Mouse (Mus musculus) natural killer cell, adult 2 months (primary cell): ENCODE data around the gene Hoxa13.

Source experiments
- DNase-seq, 2 experiments: peaks; one replicate each; pipeline ENCODE4 v3.0.0; 2022; ENCODE audit warnings: low spot score in 2 of 2

The Hoxa13 gene

DNA sequence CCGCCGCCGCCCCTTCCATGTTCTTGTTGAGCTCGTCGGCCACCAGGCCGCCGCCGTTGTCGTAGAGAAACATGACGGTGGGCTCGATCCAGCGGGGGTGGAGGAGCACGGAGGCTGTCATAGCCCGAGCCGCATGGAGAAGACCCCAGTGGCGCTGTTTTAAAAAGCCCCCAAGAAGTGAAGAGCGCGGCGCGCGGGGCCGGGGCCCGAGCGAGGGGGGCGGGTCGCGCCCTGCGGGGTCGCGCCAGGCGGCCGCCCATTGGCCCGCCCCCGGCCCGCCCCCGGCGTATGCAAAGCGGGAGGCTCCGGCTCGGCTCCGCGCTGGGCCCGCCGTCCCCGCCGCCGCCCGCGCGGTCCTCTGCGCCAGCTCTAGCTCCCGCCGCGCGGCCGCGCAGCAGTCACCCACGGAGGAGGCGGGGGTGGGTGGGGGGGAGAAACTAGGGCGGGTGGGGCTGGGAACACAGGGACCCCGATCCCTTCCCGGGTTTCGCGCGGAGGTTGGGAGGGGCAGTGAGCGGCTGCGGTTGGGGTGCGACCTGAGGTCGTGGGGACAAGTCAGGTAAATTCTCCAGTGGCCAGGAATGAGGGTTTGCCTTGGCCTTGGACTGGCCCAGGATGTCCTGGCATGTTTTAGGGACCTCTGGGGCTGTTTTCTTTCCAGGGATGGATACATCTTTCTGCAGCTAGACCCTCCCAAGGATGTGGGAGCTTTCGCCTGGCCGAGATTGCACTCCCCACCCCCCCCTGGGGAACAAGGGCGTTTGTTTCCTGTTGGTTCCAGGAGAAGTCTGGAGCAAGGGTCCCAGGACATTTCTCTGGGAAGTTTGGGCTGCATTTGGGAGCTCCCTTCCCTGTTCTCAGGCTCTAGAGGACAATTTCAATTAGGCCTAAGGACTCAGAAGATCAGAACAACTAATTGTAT, at the start of gene Hoxa13:
Gene Hoxa13, minus strand, starts transcription at position 227 of the 922 bp plus-strand sequence.
- no peak for DNase-seq

DNA sequence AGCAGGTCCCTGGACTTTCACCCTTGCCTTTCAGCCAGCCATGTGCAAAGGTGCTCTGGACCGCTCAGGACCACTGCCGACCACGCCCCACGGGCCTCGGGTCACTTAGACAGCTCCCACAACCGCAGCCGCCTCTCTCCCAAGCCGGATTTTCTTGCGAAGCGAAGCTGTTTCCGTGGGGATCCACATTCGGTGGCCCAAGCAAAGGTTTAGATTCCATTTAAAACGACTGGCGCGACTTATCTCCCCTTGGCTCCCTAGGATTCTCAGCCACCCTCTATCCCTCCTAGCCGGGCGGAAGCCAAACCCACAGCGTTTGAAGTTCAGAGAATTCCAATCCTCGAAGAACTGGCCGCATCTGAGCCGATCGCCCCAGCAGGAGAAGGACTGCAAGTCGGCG, 49.7 kb upstream of the Hoxa13 start:
- DNase-seq, result no peak

DNA sequence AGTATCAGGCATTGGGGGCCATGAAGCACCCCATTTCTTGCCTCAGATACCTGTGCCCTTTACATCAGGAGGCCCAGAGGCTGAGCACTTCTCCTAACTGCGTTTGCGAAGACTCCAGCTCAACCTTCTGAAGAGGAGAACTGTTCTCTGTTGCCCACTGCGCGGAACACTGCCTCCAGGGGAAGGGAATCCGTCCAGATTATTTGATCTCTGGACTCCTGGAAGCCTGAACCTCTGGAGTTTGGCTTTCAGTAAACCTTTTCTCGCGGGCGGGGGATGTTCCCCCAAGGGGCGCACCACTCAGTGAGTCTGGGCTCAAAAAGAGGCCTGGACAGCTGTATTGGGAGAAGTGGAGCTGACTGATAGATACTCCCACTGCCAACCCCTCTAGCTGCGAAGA, 49.1 kb upstream of the Hoxa13 start:
- no peak for DNase-seq

DNA sequence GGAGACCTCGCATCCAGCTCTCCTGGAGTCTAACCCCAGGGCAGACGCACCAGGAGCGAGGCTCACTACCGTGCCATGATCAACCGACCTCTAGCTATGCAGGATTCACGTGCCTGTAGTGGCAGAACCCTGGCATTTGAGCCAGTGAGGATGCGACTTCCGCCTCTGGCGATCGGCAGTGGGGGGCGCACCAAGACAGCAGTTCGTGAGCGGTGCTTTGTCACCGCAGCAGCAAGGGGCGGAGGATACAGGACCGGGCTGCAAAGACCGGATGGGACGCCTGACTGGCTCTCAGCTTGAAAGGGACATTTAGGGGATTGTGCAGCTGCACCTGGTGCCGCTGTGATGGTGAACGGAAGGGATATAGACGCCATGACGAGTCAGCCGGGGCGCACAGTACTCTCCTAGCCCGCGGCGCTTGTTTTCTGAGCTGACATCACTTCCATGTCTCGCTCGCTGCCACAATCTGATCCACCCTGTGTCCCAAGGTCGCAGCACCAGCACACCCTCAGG, 45.3 kb upstream of the Hoxa13 start:
- peak; percentile 57 to 64 for DNase-seq

DNA sequence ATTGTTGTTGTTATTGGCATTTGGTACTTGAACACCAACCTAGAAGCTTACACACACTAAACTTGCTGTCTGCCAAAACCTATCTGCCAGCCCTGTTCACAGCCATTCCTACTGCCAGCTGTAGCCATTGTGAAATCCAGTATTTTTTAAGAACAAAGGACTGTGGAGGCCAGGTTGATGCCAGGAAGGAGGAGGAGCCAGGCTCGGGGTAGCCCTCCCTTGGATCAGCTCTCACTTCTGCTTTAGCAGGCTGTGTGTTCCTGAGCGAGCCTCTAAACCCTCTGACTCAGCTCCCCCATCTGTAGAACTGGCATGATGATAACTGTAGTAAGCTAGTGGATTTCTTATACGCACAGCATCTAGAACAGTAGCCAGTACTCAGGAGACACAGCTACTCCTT, 42.7 kb upstream of the Hoxa13 start:
- DNase-seq, result no peak

DNA sequence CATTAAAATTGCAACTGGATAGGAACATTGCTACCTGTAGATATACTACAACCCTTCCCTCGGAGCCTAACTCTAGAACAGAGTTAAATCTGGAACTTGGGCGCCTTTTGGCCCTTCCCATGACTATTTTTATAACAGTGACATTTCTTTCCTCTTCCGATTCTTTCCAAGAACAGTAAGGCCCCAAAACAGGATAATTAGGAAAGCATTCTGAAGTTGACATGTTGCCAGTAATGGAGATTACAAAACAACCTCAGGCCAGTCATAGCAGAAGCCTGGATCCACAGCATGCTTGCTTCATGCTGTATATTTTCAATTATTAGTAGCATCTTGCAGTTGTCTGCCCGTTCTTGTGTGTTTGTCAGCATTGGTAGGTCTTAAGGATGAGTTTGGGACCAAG, 40.1 kb upstream of the Hoxa13 start:
- no peak for DNase-seq

DNA sequence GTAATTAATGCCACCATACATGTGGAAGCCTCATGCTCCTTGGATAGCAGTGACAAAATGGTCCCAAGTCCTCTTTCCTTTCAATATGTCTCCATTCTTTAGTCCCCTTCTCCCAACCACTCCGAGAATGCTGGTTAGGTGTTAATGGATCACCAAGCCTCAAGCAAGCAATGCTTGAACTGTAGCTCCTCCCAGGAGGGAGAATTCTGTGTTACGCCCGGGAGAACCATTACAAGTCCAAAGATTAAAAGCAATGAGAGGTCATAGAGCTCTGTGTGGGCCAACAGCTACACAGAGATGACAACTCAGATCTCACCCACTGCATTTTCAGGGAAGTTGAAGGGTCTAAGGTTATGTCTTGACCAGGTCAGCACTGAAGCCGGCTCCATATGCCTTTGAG, 37.8 kb upstream of the Hoxa13 start:
- DNase-seq, result no peak

DNA sequence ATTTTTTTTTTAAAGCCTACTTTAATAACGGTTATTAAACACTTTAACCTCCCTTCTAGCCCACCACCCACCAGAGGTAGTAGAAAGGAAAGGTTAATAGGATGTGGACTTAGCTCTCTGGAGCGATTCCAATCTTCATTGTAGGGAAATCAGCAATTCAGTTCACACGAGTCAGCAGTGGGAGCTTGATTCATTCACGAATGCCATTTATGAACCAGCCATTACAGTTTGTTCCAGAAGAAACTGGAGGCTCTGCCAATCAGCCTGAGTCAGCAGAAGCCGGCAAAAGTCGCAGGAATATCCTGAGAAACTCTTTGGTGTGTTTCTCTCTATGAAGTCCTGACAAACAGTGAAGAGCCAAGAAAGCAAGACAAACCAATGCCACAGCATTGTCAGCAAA, 33.9 kb upstream of the Hoxa13 start:
- no peak for DNase-seq

DNA sequence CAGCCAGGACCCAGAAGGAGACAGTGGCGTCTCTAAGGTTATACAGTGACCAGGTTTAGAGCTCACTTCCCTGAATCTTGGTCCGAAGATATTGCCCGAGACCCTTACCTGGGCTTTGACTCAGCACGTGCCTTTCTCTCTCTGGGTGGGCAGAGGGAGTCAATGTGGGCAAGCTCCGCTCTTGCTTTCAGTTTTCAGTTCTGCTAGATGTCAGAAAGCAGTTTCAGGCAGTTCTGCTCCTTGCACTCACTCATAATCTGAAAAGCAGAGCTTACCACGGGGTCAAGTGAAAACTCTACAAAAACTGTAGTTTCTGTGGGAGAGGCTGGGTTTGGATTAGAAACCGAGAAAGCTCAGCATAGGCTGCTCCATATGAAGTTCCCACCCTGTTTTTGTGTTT, 31.6 kb upstream of the Hoxa13 start:
- no peak for DNase-seq

DNA sequence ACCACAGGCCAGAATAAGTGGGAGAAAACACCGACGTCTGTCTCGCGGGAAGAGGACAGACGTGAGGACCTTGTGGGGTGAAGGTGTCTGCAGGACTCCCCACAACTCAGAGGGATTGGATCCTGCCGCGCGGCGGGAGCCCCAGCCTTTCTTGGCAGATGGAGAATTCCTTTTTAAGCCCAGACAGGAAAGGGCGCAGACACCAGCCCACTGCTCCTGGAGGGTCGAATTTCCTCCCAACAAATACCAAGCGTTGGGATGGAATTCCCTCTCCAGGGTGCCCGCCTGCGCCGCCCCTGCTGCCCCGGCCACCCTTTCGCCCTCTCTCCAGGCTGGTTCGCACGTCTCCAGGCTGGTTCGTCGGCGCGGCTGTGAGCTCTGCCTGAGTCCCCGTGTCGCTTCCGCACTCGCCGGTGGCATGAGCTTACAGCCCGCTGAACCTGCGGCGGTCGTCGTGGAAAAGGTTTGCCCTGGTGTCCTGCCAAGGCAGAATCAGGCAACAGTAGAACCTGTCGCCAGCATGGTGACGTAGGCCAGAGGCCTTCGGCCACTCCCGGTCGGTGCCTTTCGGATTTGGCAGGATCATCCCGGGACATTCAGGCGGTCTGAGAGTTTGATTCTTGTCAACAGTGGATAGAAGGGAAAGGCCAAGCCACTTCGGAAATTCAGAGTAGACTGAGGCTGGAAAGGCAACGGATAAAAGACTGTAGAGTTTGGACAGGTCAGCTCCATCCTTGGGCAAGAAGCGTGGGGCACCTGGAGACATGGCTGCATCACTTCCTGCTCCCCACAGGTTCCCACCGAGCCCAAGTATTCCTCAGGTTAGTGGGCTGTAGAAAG, 30.6 kb upstream of the Hoxa13 start:
- no peak for DNase-seq

DNA sequence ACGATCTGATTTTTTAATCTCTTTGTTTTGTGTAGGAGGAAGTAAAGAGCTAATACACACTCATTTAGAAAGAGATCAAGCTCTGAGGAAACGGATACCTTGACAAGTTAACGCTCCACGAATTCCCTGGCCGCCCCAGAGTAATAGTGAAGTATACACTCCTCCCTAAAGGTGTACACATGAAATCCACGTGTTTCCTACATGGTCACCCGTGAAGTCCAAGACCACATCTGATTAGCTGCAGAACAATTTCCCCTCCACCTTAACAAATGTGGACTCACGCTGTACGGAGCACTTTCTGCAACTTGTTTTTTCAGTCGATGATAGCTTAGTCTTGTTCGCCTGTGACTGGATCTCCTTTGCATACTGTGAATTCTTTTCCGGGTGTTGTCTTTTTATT, 29.5 kb upstream of the Hoxa13 start:
- no peak for DNase-seq

DNA sequence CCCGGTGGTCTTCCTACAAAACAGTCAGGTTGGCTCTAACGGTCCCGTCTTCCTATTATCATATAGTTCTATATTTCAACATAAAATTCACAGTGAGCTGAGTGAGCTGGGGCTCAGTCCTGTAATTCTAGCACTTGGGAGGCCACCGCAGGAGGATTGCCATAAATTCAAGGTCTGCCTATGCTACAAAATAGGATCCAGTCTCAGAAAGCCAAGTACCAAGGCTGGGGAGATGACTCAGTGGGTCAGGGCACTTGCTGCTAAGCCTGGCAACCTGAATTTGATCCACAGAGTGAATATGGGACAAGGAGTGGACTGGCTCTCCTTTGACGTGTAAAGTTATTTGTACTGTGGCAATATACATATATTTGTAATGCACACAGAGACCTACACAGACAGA, 23.2 kb upstream of the Hoxa13 start:
- no peak for DNase-seq

DNA sequence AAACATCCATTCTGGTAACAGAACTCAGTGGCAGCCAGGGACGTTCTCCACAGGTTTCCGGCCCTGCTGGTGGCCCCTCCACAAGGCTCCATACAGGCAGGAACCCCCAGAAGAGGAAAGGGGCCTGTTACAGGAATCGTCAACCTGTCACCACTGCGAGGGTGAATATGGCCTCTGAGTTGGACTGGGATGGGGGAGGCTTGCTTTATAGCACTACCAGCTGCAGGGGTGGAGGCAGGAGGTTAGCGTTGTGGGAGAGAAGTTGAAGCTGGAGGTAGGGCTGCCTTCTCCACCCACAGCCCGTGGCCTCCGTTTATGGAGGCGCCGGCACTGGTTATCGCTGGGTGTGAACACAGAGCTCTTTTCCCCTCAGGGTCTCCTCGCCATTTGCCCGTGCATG, 20.4 kb upstream of the Hoxa13 start:
- DNase-seq, result no peak

DNA sequence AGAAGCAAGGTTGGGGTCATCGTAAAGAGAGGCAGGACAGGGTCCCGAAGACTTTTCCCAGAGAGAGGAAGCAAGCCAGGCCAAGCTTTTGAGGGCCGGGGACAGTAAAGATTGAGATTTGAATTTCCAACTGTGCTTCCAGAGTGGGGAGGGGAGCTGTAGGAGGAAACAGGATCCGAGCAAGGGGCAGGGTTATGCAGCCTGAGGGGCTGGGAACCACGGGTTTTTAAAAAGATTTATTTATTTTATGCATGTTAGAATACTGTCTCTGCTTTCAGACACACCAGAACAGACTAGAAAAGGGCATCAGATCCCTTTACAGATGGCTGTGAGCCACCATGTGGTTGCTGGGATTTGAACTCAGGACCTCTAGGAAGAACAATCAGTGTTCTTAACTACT, 16.2 kb upstream of the Hoxa13 start:
- no peak for DNase-seq

DNA sequence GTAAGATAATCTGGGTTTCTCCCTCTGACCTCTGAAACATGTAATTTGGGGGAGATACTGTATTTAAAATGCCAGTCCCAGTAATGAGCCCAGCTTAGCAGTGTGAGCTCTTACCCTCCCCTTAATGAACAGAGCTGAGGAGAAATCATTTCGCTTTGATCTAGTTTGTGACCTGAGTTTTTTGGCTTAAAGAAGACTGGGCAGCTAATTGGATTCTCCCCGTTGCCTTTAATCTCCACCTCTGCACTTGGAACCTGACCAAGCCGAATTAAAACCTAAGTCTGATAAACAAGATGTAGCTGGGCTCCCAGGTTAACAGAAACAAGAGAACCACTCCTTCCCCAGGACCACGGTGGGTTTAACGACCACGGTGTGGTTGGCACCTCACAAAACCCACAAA, 15.7 kb upstream of the Hoxa13 start:
- DNase-seq, result no peak

DNA sequence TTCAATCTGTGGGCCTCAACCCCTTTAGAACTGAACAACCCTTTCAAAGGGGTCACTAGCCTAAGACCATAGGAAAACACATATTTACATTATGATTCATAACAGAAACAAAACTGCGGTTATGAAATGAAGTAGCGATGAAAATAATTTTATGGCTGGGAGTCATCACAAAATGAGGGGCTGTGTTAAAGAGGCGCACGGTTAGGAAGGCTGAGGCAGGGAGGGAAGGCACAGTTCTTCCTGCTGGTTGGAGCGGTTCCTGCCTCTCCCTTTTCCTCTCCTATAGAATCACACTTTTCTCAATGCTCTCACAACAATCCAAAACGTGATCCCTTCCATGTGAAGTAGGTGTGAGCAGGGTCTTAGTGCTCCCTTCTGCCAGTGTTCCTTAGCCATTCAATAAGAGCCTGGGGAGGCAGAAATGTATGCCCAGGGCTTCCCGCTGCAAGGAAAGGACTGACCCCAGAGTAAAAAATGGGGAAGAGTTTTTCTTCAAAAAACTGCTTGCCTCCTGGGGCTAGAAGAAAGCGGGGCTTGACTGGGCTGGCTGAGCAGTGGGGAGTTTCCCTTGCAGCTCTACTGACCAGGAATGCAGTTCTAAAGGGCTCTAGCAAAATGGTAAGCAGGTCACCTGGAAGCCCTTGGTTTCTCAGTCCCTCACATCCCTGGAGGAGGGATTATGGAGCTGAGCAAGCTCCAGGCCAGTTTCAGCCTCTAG, 15.0 kb upstream of the Hoxa13 start:
- no peak for DNase-seq

DNA sequence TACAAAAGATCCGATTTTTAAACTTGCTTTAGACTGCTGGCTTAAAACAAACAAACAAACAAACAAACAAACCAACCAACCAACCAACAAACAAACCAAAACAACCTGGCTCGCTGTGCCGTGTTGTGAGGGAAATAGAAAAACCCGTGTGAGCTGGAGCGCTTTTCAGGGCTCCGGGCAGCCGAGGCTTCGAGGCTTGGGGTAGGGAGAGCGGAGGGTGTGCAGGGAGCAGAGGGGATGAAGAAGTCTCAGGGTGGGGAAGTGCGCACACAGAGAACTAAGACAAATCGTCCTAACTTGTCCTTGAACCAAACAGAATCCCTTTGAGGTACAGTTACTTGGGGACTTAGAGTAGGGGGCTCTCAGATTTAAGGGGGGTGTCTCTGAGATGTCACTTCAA, 13.9 kb upstream of the Hoxa13 start:
- DNase-seq, result no peak

DNA sequence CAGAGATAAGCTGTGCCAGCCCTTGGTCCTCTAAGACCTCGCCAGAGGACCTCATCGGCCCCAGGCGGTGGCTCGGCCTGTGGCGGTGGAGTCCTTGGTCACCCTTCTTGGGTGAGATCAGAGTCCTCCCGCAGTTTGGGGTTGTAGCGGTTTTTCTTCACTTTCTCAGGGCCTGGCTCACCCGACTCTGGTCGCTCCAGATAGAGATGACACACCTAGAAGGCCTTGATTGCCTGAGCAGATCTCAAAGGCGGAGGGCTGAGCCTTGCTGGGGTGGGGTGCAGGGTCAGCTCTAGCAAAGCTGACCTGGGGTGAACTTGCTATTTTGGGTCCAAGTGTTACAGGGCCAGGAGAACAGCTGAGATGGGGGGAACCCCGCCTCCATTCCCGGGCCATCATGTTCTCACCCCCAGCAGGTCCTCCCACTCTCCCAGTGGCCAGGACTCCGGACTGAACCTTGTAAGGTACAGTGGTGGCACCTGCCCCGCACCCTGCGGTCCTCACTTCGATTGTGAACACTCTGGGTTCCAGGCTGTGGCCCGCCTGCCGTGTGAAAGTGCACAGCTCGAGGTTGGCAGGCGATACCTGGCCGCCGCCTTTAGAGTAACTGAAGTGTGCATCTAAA, 13.1 kb upstream of the Hoxa13 start:
- no peak for DNase-seq

DNA sequence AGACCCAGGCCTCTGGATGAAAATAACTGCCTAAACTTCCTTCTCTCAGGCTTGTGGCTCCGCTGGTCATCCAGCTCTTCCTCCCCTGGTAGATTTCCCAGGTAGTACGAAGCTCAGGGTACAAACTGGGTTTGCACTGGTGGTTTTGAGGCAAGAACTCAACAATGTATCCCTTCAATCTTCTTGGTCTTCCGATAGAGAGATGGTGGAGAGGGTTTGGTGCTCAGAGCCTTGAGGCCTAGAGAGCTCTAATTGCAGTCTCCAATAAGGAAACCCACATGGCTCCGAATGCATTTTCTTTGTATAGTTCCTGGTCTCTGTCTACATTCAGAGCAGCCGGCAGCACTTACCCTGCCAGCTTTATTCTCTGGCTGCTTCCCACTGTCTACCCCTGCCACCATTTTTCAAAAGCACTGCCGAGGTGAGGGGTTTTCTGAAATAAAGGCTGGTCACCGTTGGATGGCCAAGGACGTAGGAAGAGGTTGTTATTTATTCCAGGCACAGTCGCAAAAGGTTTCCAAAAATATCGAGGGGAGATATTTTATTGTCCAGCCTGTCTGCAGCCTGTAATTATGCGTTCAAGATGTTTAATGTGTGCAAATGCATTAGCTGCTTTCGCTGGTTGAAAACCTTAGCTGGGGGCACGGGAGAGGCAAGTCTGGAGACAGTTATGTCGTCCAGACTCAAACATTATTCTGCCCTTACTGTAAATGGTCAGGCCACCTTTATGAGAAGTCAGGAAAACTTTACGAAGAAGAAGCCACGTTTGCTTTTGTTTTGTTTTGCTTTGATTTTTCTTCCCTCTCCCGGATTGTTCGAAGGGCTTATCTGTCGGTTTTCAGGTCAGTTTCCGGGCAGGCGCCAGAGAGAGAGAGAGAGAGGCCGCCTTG, 12.3 kb upstream of the Hoxa13 start:
- DNase-seq, result no peak
